Mouse (Mus musculus) retina, postnatal 1 day (tissue): ENCODE results near the gene Kcnq2.

ENCODE experiments used
- DNase-seq: peaks from one replicate; pipeline ENCODE4 v3.0.0-alpha.2; 2012

Gene Kcnq2

DNA sequence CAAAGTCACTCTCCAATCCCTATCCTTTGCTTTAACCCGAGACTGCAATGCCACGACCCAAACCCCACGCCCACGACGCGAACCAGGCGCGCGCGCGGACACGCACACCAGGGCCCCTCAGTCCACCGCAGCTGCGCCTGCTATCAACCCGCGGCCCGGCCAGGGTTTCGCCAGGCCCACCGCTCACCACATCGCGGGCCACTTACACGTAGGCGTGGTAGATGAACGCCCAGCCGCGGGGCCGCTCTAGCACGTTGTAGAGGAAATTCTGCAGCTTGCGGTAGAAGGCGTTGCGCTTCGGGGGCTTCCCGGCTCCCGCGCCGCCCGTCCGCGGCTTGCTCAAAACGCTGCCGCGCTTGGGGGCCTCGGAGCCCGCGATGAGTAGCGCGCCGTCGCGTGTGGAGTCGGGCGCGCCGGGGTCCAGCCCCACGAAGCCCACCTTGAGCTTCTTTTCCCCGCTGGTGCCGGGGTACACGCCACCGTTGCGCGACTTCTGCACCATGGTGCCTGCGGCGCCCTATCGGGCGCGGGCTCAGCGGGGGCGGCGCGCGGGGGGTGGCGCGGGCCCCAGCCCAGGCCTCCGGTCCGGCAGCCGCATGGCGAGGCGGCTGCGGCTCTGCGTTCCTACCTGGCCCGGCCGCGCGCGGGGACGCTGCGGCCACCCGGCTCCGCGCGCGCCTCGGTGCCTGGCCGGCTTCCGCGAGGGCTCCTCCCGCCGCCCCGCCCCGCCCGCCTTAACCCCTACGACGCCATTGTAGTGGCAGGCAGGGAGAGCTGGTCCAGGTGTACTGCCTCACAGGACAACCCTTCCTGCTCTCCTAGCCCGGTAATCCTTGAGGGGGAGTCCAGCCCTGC is at the start of gene Kcnq2:
Gene Kcnq2, minus strand, starts transcription at position 710 of the 855 bp plus-strand sequence.
- DNase-seq = peak; percentile 59

DNA sequence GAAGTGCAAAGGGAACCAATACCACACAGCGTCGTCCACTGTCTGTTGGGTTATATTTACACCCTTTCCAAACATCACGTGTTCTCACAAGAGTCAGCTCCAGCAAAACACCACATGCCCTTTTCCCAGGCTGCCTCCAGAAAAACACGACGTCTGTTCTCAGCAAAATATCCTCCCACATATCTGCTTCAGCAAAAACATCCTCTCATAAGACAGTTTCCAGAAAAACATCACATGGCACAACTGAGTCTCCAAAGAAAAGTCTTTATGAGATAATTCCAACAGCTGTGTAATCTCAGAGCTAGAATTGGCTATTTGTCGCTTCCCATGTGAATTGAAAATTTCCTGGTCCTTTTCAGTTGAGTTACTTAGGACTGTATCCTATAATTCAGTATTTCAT is 45.8 kb upstream of the Kcnq2 start:
- DNase-seq = no peak

DNA sequence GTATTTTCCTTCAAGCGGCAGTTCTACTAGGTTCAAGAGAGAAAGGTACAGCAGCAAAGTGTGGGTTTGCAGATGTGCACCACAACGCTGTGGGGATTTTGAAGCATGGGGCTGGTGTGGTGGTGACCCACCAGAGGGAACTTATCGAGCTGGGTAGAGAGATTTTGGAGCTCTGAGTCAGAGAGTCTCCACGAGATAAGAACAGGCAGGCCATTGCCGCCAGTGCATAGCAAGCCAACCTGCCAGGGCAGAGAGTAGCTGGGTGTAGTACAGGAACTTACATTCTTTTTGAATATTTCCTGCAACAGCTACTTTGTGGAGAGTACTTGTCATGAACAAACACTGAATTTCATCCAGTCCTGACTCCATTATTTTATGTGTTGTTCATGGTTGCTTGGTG is 43.4 kb upstream of the Kcnq2 start:
- DNase-seq = no peak

DNA sequence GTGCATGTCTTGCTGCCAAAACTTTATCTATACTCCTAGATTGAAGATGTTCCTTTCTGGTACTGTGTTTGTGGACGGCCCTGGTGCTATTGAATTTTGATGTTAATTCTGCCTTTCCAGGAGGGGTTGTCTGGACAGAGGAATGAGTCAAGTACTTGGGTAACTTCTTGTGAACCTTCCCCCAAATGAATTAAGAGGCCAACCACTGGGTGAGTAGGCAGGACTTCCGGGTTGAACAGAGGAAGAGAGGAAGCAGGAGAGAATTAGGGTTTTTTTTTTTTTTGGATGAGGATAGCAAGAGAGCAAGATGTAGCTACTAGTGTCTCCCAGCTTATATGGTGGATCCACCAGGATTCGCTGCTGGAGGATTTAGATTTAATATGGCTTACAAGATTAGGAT is 42.9 kb upstream of the Kcnq2 start:
- no peak for DNase-seq

DNA sequence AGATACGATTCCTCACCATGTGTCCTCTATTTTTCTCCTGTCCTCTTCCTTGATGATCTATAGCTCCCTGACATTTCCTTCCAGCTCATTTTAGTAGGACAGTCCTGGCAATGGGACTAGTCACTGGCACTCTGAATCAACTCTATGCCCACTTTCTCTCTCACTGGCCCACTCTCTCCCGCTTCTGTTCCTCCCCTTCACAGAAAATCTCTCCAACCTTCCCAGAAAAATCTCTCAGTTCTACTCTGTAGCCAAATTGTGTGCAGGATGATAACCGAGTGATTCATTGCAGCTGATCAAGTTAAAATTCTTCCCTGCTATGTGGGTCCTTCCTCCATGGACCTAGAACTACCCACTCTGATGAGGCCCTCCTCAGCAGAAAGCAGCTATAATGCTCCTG is 39.5 kb upstream of the Kcnq2 start:
- no peak for DNase-seq

DNA sequence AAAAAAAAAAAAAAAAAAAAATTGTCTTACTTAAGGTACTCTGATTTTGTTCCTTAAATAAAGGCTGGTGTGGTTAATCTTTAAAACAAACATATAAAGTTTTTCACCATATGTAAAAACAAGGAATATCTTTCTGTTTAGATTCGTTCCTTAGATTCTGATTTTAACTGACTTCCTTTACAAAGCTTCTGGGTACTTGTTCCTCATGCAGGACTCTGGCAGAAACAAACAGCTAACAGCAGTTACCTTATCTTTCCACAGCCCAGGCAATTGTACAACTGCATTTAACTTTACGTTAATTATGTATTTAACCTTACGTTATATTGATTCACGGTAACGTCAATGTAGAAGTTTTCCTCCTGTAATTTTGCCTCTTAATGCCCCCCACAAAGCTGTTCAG is 31.4 kb upstream of the Kcnq2 start:
- DNase-seq = no peak

DNA sequence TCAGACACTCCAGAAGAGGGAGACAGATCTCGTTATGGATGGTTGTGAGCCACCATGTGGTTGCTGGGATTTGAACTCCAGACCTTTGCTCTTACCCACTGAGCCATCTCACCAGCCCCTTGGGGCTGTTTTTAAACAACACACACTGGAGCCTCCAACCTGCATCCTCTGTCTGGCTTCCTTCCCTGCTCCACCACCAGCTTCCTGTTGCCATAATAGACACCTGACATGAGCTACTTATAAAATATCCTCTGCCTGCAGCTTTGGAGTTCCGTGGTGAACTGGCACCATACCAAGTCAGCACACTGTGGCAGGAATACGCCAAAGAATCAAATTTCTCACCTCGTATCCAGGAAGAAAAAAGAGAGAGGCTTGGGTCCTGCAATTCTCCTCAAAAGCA is 25.7 kb upstream of the Kcnq2 start:
- DNase-seq = no peak

DNA sequence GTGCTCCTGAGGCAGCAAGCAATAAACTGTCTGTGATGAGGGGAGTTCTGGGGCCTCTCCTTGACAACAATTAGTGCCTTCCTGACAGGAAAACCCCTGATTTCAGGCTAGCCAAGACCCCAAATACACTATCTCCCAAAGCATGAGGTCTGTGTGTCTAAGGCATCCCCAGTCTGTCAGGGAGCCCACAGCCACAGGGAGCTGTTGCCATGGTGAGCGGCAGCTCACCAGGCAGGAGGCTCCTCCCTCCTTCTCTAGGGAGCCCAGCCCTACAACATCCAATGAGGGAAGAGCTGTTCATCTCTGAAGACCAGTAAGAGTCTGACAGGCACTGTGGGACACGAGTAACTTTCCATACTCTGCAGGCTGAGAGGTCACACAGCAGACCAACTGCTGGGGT is 24.7 kb upstream of the Kcnq2 start:
- DNase-seq = peak; percentile 81

DNA sequence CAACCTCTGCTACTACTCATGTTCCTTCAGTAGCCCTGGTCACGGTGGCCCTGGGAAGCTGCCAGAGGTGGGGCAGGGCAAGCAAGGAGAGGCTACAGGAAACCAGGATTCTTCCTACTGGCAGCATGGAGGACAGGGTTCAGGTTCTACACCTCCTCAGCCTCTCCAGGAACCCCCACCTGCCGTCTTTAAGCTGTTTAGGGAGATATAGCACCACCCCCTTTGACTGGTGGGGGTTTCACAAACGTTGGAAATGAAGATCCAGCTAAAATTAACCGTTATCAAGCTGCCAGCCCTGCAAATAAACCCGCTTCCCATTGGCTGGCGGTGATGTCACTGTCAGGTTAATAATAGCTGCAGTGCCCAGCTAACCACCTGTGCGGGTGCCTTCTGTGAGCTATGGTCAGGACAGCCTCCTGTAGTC is 24.0 kb upstream of the Kcnq2 start:
- DNase-seq = no peak

DNA sequence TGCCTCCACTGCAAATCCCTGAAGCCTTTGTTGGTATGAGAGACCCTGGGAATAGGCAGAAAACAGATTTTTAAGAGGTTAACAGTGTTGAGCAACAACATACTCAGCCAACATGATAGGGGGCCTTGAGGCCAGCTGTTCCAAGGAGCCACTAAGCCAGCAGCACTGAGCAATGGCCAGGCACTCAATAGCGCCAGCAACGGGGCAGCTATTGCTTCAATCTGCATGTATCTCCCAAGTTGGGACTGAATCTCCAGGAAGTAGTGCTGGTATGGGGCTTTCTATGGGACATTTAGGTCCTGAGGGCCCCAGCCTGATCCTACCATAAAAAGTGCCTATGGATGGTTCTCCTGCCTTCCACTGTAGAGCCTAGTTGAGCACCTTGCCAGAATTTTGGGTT is 23.4 kb upstream of the Kcnq2 start:
- DNase-seq = no peak

DNA sequence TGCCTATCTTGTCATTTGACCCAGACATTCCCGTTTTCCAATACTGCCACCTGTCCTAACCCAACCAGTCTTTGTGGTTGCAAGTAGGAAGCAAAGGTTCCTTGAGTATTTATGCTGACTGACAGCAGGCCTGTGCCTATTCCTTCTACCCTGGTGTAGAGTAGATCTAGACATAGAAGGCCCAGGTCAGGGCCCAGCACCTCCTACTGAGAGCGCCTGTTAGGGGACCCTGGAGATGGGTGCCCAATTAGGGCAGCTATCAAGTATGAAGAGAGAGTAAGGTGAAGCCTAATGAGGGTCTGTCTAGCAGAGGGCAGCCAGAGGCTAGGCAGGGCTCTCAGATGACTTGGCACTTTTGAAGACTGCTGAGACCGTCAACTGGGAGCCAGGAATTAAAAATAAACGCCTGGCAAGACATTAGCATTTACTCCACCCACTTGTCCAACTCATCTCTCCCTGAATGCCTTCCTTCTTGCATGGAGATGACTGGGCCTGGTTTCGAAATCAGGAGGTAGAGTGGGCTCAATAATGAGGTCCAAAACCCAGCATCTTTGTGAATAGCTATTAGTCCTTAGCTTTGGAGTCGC is 22.7 kb upstream of the Kcnq2 start:
- no peak for DNase-seq

DNA sequence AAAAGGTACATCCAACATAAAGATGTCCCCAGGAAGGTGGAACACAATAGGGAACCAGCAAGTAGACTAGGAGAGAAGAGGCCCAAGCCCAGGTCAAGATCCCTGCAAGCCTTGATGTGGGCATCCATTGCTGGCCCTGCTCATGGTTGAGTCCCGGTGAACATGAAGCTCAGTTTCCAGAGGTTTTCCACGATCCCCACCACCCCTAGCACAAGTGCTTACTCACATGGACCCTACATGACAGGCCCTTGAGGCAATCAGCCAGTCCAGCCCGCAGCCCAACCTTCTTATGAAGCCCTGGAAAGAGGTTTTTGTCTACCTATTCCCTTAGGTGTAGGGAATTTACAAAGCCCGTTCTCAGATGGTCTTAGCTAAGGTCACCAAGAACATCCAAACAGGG is 22.1 kb upstream of the Kcnq2 start:
- DNase-seq = no peak

DNA sequence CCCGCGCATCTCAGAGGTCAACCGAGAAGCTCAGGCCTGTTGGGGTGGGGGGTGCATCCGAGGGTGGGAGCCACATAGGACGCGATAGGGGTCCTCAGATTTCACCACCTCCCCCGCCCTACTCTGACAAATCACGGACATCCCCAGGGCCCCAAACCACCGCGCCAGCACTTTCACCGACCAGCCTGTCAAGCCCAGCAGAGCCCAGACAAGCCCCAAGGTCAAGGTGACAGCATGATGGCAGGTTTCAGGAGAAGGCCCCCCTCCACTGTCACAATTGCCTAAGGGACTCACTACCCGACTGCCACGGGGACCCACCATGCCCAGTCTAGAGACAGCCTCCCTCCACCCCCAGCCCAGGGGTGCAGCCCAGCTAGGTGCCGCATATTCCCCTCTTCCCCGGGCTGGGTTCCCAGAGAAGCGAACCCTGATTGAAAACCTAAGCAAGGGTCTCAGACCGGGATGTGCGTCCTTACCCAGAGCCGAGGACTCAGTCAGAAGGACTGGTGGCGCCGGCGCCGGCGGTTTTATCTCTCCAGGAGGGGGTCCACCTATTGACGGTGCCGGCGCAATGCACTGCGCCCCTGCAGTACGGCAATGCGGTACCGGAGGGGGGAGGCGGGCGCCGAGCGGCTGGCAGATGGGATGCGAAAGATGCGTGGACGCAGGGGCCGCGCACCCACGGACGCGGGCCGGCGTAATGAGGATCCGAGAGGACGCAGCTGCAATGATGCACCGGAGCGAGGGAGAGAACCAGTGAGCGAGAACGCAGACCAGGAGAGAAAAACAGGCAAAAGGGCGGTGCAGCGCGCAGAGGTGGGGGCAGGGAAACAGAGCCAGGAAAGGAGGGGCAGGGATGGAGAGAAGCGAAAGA is 21.4 kb upstream of the Kcnq2 start, which contains the start of gene Eef1a2:
Gene Eef1a2, minus strand, starts transcription at position 767 of the 874 bp plus-strand sequence.
- peak; percentile 66 for DNase-seq

DNA sequence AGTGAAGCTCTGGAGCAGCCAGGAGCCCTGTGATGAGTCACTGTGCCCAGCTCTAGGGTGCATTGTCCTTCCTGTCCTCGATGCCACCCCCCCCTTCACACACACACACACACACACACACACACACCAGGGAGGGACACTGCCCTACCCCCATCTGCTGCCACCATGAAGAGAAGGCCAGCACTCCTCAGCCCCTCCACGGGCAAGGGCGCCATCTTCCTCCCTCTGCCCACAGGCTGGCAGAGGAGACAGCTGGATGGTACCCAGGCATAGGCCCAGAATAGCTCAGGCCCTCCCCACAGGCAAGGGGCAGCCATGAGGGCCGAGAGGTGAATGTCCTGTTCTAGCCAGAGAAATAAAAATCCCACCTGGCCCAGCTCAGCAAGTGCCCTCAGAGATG is 20.7 kb upstream of the Kcnq2 start:
- no peak for DNase-seq

DNA sequence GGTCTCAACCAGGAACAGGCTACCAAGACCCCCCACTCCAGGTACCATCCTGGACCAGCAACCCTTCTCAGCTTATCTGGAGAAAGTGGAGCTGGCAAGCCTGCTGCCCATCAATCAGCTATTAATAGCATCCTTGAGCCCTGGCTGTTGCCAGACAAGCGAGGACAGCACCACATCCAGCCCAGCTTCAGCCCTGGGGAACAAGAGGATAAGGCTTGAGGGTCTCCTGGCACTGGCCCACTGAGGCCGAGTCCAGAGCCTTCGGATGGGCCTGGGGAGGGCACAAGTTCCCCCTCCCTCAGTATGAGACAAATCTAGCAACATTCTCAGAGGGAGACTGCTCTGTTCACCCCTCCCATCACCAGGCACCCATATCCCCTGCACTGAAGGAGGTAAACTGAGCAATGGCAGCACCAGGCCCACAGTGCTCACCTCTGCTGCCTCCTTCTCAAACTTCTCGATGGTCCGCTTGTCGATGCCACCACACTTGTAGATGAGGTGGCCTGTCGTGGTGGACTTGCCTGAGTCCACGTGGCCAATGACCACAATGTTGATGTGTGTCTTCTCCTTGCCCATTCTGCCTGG is 19.8 kb upstream of the Kcnq2 start:
- DNase-seq = no peak

DNA sequence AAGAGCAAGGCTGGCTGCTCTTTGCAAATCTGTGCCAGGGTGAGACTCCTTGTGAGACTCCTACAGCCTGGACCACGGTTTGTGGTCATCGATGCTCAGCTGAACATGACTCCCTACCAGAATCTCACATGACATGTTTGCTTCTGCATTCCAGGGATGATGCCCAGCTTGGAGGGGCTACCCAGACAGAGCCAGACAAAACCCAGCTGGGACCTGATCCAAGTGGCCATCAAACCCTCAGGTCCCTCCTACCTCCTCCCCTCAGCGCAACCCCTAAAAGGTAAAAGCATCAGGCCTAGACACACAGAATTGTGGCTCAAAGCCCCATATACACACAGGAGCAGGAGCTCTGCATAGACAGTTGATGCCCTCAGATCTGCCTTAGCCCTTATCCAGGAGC is 19.3 kb upstream of the Kcnq2 start:
- no peak for DNase-seq

DNA sequence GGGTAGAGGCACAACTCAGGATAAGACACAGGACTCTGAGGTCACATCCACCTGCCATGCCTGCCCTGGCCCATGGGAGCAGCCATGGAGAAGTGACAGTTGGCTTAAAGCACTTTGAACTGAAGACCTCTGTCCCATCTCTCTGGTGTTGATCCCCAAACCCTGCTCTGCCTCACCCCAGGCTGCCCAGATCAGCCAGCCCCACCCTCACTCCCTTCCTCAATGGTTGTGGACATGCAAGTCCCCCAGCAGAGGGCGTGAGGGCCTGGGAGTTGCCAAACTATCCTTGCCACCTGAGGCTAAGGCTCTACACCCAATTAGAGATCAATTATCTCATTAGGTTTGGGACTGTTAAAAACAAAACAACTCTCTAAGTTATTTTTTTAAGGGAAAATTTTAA is 18.7 kb upstream of the Kcnq2 start:
- peak; percentile 48 for DNase-seq

DNA sequence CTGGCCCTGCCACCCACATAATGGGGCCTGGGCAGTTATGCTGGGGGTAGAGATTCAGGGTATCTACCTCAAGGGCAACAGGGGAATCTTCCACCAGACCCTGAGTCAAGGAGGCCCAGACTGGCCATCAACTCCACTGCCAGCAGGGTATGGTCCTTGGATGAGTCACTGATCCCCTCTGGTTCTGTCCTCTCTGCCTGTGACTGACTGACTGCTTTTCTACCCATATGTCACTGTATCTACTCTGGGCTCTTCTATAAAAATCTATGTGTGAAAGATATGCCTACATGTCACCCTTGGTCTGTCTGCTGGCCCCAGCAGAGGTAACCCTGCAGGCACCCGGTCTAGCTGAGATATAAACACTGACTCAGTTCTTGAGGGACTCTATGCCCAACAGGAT is 18.0 kb upstream of the Kcnq2 start:
- DNase-seq = no peak

DNA sequence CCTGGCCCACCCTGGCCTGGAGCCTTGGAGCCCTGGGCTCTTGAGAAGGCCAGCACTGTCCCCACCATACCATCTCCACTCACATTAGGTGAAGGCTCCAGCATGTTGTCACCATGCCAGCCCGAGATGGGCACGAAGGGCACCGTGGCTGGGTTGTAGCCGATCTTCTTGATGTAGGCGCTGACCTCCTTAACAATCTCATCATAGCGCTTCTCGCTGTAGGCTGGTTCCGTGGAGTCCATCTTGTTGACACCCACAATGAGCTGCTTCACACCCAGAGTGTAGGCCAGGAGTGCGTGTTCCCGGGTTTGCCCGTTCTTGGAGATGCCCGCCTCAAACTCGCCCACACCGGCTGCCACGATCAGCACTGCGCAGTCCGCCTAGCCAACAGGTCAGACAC is 17.6 kb upstream of the Kcnq2 start:
- no peak for DNase-seq

DNA sequence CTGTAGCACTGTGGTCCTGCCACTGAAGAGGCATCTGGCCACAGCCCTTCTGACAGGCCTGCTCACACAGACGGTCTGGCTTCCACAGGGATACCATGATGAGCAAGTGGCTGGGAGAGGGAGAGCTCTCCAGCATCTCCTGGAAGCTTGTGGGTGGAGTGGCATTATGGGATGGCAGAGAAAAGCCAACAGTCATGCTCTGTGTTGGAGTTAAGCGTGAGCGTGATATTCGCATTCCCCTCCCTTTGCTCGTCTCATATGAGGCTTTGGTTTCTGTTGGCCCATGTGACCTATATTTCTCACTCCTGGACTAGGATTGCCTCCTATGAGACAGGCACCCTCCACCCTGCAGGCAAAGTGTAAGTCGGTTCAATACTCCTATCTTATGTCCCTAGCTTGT is 15.2 kb upstream of the Kcnq2 start:
- no peak for DNase-seq

DNA sequence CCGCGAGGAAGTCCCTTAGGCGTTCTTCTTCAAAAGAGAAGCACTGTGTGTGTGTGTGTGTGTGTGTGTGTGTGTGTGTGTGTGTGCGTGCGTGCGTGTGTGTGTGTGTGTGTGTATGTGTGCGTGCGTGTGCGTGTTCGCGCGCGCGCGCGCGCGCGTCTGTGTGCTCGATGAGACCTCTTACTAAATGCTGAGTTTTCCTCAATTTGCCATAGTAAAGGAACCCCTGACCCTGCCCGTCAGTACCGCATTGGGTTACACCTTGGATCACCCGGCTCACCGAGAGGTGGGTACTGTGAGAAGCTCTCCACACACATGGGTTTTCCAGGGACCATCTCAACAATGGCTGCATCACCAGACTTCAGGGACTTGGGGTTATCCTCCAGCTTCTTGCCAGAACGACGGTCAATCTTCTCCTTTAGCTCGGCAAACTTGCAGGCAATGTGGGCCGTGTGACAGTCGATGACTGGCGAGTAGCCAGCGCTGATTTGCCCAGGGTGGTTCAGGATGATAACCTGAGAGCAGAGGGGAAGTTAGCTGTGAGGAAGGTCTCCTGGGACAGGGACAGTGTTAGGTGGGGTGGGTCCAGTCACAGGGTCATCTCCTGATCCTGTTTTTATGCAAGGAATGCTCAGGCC is 13.3 kb upstream of the Kcnq2 start:
- DNase-seq = no peak

DNA sequence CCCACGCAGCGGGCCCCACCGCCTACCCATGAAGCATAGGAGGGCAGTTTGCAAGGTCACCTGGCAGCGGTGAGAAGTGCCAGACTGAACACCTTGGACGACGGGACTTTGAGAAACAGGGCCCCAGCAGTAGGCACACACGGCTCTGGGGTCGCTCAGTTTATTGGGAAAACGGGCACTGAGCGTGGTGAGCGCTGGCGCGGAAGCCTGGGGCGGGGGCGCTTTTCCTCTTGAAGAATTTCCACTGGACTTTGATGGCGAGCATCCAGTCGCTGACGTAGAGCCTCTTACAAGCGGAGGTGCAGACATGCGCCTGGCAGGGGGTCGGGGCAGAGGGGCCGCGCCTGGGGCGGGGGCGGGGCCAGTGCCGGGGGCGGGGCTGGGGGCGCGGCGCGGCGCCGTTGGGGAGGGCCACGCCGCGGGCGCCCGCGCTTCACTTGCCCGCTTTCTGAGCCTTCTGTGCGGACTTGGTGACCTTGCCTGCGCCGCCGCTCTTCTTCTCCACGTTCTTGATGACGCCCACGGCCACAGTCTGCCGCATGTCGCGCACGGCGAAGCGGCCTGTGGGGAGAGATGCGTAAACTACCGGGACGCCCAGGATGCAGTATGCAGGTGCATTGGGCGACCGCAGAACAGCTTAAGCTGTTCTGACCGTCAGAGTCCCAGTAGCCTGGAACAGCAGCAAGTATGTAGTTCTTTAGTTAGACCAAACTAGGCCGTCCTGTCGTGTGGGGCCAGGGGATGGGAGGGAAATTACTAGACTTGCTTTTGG is 12.6 kb upstream of the Kcnq2 start:
- peak; percentile 85 for DNase-seq
